Mouse (Mus musculus) G1E-ER4 (cell line): ENCODE measurements around the gene Pex5l. TPM values are rescaled to one million over a fixed set of nuclear protein-coding genes. Genes with fewer than 3 reads are reported as not detected.

Experiments used
- GATA1 ChIP-seq: IDR thresholded peaks from one replicate; pipeline ENCODE4 v1.8.0; 2012; ENCODE audit warnings: low read length, inconsistent platforms
- polyA plus RNA-seq: library from polyadenylated mRNA; stranded (reverse); fragments of >175 nt; gene quantifications from 2 replicates; pipeline ENCODE4 v1.2.3, GENCODE M21; 2012

The Pex5l gene
- polyA plus RNA-seq = not detected in 2 replicates

DNA sequence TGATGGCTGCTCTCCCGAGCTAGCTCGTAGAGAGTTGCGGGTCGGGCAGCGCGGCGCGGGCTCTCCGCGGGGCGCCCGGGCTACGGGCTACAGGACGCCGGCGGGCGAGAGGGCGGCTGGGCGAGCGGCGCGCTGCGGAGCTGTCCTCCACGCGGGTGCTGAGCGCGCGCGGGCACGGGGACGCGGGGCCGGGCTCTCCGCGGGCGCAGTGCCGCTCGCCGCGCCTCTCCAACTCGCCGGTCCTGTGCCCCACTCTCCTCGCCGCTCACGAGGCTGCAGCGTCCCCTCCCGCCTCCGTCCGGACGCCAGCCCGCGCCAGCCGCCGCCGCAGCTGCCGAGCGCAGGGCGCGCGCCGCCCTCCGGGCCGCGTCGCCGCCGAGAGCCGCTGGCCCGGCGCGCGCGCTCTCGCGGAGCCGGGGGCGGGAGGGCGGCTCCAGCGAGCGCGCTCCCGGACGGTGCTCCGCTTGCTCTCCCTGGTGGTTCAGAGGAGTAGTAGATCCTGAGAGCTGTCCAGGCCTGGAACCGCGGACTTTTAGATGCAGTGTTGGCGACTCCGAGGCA is at the start of gene Pex5l:
Pex5l (minus strand) TSS at position 347 of the 561 bp plus-strand sequence.
- TF ChIP-seq GATA1 = no peak

DNA sequence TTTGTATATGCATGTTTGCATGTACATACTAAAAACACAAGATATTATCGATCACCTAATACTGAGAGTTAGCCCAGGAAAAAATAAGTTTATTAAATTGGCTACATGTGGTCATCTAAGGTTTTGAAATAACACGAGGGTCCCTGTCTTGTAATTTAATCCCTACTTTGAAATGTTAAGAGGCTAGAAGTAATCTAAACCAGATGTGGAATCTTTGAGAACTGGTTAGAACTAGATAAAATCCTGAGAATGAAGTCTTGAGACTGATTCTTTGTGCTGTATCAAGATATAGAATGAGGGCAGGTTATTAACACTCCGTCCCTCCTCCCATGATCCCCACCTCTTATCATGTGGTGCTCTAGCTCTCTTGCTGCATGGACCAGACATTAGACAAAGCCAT is 22.1 kb upstream of the Pex5l start:
- no peak for TF ChIP-seq GATA1

DNA sequence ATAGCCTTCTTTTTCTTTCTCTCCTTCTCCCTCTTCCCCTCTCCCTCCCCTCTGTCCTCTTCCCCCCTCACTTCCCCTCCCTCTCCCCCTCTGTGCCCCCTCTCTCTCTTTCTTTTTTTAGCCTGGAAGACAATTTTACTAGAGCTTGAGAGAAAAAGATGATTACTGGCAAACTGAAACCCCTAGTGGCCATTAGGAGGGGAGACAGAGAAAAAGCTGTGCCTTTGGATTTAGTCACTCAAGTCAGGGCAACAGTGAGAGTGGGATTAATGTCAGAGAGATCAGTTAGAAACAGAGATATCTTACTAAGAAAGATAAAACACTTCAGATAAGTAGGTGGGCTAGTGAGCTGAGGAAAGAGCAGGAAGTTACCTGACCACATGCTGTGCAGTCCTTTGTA is 20.8 kb upstream of the Pex5l start:
- no peak for TF ChIP-seq GATA1

DNA sequence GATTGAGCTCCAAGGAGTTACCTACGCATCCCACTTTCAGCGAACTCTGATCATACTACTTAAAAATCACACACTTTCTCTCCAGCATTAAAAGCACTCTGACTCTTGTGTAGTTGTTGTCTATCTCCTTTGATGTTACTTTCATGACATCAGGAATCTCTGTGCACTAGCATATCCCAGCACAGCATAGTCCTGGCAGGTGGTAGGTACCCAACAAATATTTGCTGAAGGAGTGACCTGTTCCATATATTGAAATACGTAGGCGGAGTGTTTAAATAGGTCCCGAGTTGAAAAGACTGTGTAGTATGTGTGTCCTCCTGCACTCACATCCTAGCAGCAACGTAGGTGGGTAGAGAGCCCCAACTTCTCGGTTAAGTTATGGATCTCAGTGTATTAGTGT is 545 bp upstream of the Pex5l start:
- TF ChIP-seq GATA1 = no peak

DNA sequence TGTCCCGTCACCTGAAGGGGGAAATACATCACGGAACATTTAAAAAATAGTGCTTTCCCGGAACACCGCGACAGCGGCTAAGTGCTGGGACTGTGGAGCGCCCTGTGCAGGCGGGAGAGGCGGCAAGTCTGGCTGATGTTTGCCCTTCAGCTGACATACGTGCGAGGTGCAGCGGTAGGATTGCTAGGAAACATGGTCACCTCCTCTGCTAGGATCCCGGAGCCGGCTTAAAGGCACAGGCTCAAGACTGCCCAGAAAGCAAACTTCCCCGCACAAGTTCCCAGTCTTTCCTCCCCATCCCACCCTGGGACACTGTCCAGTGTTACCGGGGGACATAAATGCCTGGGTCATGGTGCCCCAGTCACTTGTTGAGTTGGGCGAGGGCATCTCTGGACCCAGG is 649 bp downstream of the Pex5l start:
- TF ChIP-seq GATA1 = no peak

DNA sequence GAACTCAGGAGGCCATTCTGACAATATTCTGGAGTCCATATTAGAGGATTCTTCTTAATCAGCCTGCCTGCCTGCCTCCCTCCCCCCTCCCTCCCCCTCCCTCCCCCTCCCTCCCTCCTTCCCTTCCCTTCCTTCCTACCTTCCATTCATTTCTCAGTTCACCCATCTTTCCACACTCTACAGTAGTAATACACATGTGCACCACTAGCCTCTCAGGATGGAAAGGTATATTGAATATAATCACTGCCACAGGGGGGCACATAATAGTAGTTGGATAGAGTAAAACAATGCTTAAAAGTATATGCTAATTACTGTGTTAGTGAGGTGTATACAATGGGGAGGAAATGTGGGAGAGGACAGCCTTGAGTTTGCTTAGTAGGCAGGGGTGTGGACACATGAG is 13.1 kb downstream of the Pex5l start:
- no peak for TF ChIP-seq GATA1

DNA sequence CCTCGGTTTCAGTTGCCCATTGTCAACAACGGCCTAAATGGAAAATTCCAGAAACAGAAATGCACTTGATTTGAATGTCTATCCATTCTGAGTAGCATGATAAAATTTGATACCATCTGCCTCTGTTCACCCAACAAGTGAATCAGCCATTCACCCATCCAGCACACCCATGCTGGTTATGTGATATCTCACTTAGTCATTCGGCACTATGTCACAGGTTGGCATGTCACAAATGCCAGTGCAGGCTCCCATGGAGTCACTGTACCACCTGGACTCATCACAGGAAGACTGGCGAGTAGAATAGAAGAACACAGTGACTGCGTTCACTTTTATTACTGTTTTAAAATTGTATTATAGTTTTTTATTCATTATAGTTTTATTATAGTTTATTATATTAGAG is 18.3 kb downstream of the Pex5l start:
- TF ChIP-seq GATA1 = no peak

DNA sequence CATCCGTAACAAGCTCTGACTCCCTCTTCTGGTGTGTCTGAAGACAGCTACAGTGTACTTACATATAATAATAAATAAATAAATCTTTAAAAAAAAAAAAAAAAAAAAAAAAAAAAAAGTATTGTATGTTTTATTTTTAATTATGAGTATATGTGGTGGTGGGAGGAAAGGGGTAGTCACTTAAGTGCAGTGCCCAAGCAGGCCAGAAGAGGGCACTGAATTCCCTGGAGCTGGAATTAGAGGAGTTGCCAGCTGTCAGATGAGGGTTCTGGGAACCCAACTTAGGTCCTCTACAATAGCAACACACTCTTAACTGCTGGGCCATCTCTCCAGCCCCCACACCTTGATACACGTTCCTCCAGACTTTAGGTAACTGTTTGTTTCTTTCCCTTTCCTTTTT is 37.3 kb downstream of the Pex5l start:
- no peak for TF ChIP-seq GATA1

DNA sequence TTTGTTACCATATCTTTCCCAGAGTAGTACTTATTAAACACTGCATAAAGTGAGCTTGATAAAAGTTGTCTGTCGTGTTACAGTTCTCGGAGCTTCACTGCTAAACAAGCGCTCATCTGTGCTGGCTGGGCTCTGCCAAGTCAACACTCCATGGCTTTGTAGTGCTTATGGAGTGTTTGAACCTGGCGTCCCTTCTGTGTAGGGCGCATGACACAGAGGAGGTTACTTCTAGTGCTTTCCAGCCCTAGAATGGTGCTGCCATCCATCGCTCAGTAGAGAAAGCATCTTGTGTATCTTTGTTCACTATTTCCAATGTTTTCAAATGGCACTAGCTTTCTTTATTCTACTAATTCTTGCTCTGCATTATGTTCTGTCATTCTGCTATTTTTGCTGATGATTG is 39.5 kb downstream of the Pex5l start:
- no peak for TF ChIP-seq GATA1

DNA sequence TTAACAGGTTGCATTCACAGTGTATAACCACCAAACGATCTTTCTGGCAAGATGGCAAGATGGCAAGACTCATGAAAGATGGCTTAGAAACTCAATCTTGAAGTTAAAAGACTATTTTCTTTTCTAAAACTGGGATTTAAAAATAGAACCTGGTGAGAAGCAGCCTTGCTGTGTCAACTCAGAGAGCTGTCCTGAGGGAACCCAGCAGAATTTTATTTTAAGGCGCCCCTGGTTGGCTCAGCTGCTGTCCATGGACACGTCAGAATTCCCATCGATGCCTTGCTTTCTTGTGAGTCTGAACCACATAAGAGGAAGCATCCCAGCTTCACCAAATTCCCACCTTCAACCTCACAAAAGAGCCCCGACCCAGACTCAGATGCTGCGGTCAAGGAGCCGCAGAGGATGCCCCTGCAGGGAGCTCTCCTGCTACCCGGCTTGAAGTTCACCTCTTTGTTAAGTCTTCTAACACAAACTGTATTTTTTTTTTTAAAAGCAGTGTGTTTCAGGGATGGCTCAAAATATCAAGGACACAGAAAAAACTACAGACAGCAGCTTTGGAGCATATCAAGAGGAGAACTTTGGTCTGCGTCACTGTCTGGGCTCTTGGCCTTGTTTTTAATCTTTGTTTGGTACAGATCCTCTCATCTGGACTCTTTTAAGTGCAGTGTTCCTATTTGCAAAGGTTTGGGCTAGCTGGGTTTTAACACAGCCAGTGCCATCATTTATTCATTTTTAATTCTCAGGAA is 44.3 kb downstream of the Pex5l start:
- TF ChIP-seq GATA1 = no peak

DNA sequence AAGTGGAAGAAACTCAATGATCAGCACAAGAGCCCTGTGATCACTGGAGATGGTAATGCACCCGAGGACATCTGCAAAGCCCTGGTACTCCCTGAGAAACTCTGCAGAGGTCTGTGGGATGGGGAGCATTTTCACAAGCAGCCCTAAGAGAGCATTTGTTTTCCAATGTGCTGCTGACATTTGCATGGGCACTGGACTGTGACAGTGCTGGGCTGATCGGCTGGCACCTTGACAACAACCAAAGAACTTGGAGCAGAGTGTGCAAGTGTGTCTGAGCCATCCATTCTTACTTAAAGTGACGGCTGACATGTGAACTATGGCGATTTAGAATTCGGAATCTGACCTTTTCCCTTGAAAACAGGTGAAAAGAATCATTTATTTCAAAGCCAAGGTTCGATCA is 49.4 kb downstream of the Pex5l start:
- no peak for TF ChIP-seq GATA1

DNA sequence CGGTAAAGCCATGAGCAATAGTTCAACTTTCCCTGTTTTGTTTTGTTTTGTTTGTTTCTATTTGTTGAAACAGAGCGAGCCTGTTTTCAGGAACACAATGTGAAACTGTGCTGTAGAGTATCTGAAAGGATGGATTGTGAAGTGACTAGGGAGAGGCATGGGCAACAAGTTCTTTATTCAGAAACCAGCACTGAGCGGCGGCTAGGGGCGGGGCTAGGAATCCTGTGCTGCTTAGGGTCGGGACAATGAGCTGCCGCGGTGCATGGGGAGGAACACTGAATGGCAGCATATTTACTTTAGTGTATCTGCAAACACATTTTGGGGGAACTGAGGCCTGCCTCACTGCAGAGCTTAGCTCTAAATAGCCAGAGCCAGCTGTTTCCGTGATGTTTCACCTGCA is 53.0 kb downstream of the Pex5l start:
- no peak for TF ChIP-seq GATA1

DNA sequence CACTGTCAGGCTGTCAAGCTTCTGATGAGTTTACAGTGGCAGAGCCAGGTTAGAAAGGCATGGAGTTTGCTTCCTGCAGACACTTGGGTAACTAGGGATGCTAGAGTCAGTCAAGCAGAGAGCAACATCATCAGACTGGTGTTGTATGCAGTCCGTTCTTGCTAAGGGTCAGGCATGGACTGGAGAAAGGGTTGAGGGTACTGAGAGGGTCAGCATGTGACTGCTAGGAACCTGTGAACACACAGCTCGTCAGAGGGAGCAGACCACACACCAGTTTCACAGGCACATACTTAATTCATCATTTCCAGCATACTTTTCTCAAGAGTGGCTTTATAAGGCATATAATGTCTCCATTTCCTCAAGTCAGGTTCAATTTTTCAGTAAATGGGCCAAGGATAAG is 53.6 kb downstream of the Pex5l start:
- TF ChIP-seq GATA1 = no peak

DNA sequence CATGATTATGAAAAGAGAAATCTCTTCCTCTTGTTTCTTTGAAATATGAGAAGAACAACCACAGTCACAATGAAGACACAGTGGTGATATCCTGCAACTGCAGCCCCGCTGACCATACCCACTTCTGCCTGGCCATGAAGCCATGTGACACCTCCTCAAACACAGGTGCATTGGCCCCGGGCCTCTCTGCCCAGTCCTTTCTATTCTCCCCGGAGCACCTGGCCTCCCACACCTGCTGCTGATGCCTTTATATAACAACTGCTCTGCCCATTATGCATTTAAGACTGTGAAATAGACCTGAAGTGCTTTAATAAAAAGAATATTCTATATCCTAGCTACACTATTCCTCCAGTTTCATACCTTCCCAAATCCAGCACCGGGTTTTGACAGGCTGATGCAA is 54.8 kb downstream of the Pex5l start:
- TF ChIP-seq GATA1 = no peak

DNA sequence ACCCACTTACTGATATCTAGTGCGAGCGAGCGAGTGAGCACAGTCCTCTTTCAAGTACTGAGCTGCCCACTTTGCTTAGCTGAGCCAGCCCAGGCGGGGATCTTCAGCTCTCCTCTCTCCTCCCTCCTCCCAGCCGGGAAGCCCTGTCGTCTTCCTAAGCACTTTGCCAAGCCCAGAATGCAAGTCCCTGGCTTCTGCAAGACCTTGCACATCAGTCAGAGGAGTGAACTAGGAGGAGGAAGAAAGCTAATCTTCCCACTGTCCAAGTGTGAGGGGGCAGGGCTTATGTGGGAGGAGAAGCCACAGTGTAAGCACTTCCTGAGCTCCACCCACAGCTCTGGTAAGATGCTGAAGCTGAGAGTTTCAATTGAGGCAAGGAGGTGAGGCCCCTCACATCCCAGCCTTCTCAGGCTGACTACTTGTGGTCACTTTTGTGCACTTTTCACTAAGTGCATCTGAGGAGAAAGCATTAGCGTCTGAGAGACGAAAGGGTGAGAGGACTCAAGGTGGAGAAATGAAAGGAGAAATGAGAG is 60.2 kb downstream of the Pex5l start:
- no peak for TF ChIP-seq GATA1

DNA sequence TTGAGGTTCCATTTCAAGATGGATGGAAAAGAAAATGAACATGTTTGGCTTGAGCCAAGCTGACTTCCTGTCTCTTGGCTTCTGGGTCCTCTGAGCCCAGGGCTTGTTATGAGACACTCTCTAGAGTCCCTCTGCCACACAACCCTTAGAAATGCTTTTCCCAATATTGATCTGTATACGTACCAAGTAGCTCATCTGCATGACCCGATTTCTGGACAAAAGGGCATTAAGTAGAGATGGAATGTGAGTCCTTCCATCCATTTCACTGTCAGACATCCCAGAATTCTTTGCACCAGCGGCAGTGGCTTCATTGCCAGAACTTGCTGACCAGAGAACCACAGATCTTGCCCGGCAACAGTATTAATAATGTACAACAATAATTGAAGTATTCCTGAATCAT is 61.3 kb downstream of the Pex5l start:
- no peak for TF ChIP-seq GATA1

DNA sequence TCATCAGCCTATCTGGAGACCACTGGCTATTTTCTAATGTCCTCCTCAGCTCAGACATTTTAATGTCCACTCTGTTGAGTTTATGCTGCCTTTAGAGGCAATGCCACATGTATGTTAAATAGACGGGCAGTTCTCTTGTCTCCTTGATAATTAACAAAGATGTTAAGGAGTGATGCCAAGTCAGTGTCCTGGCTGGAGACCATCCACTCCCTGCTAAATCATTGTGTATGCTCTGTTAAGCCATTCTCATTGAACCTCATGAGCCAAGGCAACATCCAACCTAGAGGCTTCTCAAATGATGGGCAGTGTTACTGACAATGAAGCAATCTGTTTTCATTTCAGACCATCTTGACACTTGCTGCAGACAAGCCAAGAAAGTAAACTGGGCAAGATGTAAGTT is 63.4 kb downstream of the Pex5l start:
- no peak for TF ChIP-seq GATA1
